Mouse (Mus musculus): ENCODE data around the gene Pde4d.

Gene Pde4d

DNA sequence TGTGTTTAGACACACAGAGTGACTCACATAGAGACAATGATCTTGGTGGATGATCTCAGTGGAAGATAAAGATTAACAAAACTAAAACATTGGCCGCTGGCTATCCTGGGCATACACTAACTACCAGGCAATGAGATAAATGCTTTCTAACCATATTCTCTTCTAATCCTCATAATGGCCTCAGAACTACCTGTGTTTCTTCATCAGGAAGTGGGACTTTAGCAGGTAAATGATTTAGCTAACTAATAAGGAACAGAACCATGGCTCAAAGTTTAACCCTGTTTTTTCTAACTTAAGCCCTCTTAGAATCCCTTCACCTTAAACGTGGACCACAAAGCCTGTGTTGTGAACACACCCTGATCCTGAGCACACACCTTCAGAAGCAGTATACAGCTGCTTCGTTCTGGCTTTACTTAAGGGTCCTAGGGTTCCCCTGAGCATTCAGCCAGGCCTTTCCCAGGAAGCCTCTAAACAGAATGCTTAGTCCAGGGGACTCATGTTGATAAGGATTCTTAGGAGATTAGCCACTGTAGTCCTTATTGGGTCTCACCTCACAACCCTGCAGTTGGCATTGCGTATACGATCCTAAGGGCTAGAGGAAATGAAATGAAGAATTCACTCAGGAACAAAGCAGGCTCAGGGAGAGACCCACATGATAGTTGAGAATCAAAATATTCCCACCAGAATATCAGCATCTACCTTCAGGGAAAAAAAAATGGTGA lies 1283.1 kb downstream of the Pde4d start:
- in situ Hi-C loops (cut with MboI, MseI): loop anchor here (5.0 to 25.0 kb wide), 2 partner anchors 96 to 496 kb away; no protein-coding TSS in a partner anchor

DNA sequence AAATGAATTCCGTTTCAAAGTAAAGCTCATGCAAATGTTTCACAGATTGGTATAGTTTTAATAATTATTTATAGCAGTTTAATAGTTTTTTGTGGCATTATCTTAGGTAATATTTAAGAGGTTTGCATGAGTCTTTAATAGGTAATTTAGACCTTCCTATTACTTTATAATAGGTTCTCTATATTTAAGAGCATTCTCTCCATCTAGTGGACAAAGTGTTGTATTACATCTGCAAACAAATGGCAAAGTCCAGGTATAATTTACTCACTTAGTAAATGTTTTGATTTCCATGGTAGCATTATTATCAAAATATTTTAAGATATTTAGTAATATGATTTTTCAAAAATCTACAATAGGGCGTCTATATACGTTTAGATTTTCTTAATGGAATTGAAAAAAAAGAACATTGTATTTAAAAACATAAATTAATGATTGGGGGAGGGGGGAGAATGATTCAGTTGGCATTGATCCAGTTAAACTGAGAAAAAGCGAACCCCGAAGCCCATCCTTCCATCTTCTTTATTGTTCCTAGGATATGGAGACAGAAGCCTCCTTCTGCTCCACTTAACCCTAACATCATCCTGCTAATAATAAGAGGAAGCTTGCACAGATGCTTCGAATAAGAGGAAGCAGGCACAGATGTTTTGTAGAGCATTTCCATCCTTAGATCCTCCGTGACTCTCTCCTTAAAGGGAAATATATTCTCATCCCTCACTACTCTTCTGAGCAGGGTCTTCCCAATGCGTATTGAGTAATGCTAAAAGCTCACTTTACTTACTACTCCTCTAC lies 1286.7 kb downstream of the Pde4d start:
- in situ Hi-C loops (cut with MboI, MseI): loop anchor here (25.0 kb wide), 1 partner anchor 499 kb away; no protein-coding TSS in a partner anchor

DNA sequence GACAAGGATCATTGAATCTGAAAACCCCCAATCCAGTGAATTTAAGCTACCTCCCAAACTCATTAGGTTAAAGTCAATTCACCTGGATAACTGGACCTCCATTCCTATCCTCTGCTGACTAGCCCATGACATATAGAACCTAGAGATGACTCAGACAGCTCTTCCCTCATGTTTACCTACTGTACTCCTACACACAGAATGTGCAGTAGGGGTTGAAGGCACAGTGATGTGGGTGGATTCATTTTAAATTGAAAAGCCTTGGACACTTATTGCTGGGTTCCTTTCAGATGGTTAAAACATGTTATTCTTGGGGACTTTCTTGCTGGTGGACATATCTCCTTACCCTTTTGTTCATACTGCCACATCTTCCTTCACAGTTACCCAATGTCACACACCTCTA lies 1296.7 kb downstream of the Pde4d start:
- in situ Hi-C loops (cut with MboI, MseI): loop anchor here (10.0 to 25.0 kb wide), 2 partner anchors 388 to 509 kb away; no protein-coding TSS in a partner anchor

GRCm38 (mm10) chr13:109752236-109752863 lies 1302.6 kb downstream of the Pde4d start:
- in situ Hi-C loops (cut with MboI, MseI): no loop called here

DNA sequence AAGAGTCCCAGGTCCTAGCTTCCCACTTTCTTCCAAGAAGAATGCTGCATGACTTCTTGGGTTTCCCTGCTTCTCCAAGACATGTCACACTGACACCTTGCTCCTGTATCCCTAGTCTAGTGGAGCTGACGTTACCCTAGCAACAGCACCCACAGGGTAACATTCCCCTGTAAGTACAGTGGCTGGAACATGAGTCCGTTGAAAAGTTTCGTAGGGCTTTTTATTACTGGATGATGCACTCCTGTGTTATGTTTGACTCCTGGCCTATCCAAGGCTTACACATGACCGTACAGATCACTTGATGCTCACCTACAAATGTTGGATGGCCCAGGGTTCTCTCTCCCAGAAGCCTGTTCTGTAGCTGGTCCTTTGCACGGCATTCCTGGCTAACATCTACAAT lies 1307.1 kb downstream of the Pde4d start:
- in situ Hi-C loops (cut with MboI, MseI): no loop called here

DNA sequence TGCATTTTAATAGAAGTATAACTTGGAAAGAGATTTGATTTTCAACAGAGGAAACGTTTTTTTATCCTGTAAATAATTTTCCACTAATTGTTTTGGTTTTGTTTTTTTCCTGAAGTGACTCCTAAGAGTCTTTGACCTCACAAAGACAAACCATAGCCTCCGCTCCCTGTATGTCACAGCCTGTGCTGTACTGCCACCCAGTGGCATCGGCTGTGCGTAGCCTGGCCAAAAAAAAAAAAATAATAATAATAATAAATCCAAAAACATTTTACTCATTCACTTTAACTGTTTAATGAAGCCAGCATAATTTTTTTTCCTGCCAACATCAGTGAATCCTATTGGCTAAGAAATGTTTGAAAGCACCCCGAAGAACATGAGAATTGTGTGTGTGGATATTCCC lies 1309.5 kb downstream of the Pde4d start:
- in situ Hi-C loops (cut with MboI, MseI): no loop called here

DNA sequence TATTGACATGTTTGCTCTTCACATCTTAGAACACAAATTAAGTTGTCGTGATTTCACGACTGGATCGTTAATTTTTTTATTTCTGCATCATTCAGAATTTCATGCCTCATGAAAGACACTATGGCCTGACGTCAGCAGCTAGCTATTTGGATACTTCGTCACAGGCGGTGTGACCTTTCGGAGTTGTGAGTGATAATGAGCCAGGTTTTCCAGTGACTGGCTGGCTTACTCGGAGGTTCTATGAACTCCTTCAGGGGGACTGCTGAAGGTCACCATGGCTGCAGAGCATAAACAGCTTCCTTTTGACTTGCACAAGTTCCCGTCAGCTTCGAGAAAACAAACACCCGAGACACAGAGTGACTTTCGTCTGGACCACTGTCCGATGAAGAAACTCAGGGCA lies 1311.3 kb downstream of the Pde4d start:
- in situ Hi-C loops (cut with MboI, MseI): no loop called here

DNA sequence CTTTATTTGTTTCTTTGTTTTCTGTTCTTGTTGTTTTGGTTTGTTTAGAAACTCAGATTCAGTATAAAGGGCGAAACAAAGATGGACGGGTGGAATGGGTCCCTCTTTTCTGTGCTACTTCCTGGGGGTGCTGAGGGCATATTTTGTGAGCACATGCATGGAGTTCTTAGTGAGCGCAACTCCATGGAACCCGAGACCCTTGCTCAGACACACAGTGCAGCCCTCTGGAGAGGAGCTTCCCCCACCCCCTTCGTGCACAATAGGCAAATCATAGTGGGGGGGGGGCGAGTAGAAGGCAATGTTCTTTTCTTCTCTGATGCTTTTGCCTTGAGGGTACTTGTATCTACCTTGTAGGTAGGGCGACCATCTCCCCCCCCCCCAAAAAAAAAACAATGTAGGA lies 1325.0 kb downstream of the Pde4d start:
- in situ Hi-C loops (cut with MboI, MseI): loop anchor here (5.0 kb wide), 3 partner anchors 53 to 243 kb away; no protein-coding TSS in a partner anchor

GRCm38 (mm10) chr13:109775197-109775596 lies 1325.4 kb downstream of the Pde4d start:
- in situ Hi-C loops (cut with MboI, MseI): loop anchor here (5.0 kb wide), 2 partner anchors 52 to 132 kb away; no protein-coding TSS in a partner anchor

GRCm38 (mm10) chr13:109776116-109776515 lies 1326.4 kb downstream of the Pde4d start:
- in situ Hi-C loops (cut with MboI, MseI): loop anchor here (5.0 kb wide), 2 partner anchors 51 to 131 kb away; no protein-coding TSS in a partner anchor

DNA sequence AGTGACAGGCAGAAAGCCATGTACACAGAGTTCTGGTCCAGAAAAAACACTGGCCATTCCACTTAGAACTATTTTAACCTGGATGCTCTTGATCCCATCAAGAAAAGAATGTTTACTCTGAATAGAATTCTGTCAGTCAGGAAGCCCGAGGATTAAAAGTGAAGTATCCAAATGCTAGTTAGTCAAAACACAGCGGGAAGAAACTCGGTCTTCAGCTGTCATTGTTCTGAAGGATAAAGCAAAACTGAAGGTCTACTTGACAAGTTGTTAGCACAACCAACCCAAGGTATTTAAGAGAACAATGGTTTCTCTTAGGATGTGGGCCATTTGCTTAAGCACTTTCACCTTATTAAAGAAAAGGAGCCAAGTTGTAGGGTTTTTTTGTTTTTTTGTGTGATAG lies 1327.2 kb downstream of the Pde4d start:
- in situ Hi-C loops (cut with MboI, MseI): loop anchor here (5.0 kb wide), 2 partner anchors 50 to 130 kb away; no protein-coding TSS in a partner anchor

- in situ Hi-C loops (cut with MboI, MseI): loop anchor here (5.0 kb wide), 2 partner anchors 50 to 130 kb away; no protein-coding TSS in a partner anchor
Observed at GRCm38 (mm10) chr13:109777441-109777840, 1327.7 kb downstream of the Pde4d start.

DNA sequence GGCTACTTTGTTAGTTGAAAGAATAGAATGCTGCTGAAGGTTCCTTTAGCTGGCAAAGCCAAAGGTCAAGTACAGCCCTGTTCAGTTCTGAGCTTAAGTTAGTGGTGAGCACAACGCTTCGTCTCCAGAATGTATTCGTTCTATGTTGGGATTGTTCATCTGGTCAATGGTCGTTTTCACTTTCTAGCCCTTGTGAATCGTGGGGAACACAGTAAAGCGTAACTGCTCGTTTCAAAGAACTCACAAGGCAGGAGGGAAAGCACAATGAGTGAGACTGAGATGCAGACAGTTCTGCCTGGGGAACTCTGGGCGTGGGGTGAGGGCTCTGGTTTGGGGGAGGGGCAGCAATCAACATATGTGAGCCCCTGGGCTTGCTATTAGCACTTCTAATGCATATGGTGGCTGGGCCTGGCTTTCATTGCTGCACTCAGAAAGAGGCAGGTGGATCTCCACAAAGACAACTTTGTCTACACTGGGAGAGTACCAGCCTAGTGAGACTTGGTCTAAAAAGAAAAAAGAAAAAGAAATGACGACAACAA lies 1328.6 kb downstream of the Pde4d start:
- in situ Hi-C loops (cut with MboI, MseI): loop anchor here (5.0 kb wide), 2 partner anchors 49 to 129 kb away; no protein-coding TSS in a partner anchor

DNA sequence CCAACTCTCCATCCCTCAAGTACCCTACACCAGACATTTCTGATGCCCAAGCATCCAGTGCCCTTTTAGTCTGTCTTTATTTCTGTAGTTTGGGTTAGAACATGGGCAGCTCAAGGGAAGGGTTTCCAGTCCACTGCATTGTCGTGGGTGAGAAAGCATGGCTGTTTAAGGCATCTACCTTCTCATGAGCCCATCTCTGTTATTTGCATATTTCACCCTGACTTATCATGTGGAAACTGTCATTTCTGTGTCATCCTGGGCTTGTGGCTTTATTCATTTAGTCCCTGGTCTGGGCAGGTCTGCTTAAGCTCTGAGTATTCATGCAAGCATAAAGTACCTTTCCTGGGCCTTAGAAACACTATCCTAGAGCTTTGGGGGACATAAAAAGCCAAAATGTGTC lies 1331.7 kb downstream of the Pde4d start:
- in situ Hi-C loops (cut with MboI, MseI): loop anchor here (10.0 kb wide), 1 partner anchor 753 kb away; no protein-coding TSS in a partner anchor

GRCm38 (mm10) chr13:109788604-109789003 lies 1338.9 kb downstream of the Pde4d start:
- in situ Hi-C loops (cut with MboI, MseI): loop anchor here (10.0 kb wide), 1 partner anchor 746 kb away; no protein-coding TSS in a partner anchor

GRCm38 (mm10) chr13:109789151-109789550 lies 1339.4 kb downstream of the Pde4d start:
- in situ Hi-C loops (cut with MboI, MseI): loop anchor here (10.0 kb wide), 1 partner anchor 746 kb away; no protein-coding TSS in a partner anchor

DNA sequence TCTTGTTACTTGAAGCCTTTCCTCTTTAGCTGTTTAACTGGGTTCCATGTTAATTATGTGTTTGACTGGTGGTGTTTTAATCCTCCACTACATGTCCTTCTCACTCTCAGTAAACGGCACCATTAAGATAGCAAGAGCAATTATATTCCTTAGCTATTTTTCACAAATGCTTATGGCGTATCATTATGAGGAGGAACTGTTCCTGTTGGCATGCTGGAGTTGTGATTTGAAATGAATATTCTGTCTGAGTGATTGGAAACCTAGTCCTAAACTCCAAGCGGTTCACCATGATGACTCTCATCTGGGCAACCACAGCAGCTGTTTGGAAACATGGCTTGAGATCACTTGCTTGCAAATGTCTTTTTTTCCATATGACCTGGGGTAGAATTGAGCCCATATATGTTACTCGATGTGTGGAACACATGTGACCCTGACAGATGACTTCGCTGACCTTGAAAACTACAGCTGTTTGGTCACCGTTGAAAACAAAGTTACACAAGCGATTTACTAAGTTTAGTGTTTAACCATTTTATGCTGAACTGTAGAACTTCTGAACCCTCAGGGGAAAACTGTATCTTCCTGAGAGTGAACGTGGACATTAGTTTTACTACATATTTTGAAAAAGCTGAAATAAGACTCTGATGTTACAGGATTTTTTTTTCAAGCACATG lies 1340.4 kb downstream of the Pde4d start:
- in situ Hi-C loops (cut with MboI, MseI): no loop called here

GRCm38 (mm10) chr13:109793918-109794317 lies 1344.2 kb downstream of the Pde4d start:
- in situ Hi-C loops (cut with MboI, MseI): no loop called here

- in situ Hi-C loops (cut with MboI, MseI): no loop called here
Observed at GRCm38 (mm10) chr13:109798651-109799050, 1348.9 kb downstream of the Pde4d start.

DNA sequence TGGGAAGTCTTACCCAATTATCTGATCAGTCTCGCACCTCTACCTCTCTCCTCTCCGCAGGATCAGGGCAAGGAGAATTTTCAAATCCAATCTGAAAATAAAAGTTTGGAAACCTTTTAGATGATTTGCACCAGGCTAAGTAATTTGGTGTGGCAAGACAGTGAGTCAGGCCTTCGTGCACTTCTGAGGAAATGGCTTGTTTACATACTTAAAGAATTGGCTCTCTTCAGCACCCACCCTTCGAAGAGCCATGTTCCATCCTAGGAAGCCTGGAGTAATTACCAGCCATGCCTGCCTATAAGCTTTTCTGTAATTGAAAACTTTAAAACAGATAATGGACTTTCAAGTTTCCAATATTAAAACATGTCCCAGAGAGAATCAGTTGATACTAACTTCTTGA lies 1352.5 kb downstream of the Pde4d start:
- in situ Hi-C loops (cut with MboI, MseI): loop anchor here (5.0 kb wide), 1 partner anchor 435 kb away; no protein-coding TSS in a partner anchor

All from regulatory T cell (primary cell).